Mouse (Mus musculus) monocyte, adult 2 months (primary cell): ENCODE results near the gene Bpifb9b.
"Not testable (repeated sequence)": the region's sequence is repeated elsewhere in the genome, so short reads cannot be mapped to it uniquely, and the experiment has no call there.

Source experiments
- DNase-seq, 2 experiments: peaks; one replicate each; pipeline ENCODE4 v3.0.0; 2022; ENCODE audit warnings: low spot score in 2 of 2, low read depth in 1 of 2

Bpifb9b gene

DNA sequence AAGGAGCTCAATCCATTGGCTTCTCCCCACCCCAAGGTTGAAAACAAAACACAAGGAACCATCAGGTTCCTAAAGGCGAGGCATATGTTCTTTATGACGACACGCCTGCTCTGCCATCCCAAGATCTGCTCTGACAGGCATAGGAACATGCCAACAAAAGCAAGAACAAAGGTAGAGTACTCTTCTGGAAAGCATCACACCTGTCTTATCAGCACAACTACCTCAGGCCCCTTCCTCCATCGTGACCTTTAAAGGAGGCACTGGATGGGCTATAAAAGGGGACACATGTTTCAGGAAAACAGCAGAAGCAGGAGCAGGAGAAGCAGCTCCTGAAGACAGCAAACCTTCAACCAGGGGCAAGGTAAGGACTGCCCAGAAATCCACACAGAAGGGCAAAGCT lies at the start of gene Bpifb9b:
Gene Bpifb9b, plus strand, starts transcription at position 301 of the 400 bp plus-strand sequence.
- not testable (repeated sequence) for DNase-seq

DNA sequence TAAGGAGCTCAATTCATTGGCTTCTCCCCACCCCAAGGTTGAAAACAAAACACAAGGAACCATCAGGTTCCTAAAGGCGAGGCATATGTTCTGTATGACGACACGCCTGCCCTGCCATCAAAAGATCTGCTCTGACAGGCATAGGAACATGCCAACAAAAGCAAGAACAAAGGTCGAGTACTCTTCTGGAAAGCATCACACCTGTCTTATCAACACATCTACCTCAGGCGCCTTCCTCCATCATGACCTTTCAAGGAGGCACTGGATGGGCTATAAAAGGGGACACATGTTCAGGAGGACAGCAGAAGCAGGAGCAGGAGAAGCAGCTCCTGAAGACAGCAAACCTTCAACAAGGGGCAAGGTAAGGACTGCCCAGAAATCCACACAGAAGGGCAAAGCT lies 49.5 kb upstream of the Bpifb9b start, which contains the start of gene Bpifb9a:
Gene Bpifb9a, plus strand, starts transcription at position 301 of the 400 bp plus-strand sequence.
- DNase-seq = not testable (repeated sequence)

DNA sequence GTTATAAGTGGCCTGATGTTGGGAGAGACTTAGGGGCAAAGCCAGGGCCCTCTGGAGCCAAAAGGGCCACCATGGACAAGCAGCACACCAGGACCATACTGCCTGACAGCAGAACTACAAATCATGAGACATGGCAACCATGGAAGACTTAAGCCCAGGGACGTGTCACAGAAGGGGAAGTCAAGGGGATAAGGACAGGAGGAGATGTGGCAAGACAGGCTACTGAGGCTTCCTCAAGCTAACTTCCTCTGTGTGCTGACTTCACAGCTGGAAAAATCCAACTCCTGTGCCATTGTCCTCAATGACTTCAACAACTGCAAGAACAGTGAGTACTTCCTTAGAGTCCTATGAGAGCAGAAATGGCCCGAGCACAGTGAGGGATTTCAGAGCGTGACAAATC lies 42.6 kb upstream of the Bpifb9b start:
- not testable (repeated sequence) for DNase-seq

- not testable (repeated sequence) for DNase-seq
These were observed 15.2 kb upstream of the Bpifb9b start for GRCm38 (mm10) chr2:154291866-154292265.

DNA sequence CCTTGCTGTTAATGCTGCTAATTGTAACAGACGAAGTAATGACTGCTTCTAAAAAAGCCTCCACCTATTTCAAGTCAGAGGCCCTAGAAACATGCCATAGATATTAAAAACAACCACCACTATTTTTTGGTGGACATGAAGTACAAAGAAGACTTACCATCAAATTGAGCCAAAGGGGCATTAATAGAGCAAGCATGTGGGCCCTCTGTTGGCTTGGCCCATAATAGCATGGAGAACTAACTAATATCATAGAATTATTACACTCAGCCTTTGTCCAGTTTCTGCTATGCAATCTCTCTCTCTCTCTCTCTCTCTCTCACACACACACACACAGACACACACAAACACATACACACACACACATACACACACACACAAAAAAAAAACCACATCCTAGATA lies 14.2 kb upstream of the Bpifb9b start:
- no peak for DNase-seq

GRCm38 (mm10) chr2:154294746-154295145 lies 12.3 kb upstream of the Bpifb9b start:
- DNase-seq = peak in 1 of 2 experiments; percentile 20

DNA sequence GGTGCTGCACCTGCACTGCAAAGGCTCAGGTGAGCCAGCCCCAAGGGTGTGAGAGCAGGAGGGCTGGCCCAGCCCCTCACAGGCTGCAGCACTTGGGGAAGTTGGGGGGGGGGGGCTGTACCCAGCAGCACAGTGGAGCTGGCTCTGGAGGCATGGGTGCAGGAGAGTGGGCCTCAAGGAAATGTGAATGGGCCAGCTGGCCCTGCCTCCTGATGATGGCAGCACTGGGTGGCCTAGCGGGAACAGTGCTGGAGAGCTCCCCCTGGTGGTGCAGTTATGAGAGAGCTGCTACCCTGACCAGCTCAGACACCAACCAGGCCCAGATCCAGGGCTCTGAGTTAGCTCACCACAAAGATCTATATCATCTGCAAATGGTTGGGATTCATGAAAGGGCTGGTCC lies 6.5 kb upstream of the Bpifb9b start:
- DNase-seq = peak; percentile 22 to 48

DNA sequence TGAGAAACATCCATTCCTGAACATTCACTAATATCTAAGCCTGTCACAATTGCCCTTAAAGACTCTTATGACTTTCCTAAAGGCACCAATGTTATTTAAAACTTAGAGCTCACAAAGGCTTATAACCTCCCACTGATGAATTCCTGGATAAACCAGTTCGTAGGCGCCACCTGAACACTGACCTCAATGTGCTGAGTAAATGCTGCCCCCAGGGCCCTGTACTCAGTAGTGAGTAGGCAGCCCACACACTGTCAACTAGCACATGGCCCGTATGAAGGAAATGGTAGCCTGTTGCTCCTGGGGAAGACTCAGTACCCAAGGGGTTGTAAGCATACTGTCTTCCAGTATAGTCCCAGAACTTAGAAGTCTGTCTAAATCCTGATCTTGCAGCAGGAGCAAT lies 5.3 kb upstream of the Bpifb9b start:
- no peak for DNase-seq

- not testable (repeated sequence) for DNase-seq
These were observed 2.4 kb upstream of the Bpifb9b start for GRCm38 (mm10) chr2:154304604-154305003.

GRCm38 (mm10) chr2:154313771-154314170 lies 6.7 kb downstream of the Bpifb9b start:
- DNase-seq = peak in 1 of 2 experiments; percentile 7

GRCm38 (mm10) chr2:154326852-154327251 lies 19.8 kb downstream of the Bpifb9b start:
- no peak for DNase-seq

DNA sequence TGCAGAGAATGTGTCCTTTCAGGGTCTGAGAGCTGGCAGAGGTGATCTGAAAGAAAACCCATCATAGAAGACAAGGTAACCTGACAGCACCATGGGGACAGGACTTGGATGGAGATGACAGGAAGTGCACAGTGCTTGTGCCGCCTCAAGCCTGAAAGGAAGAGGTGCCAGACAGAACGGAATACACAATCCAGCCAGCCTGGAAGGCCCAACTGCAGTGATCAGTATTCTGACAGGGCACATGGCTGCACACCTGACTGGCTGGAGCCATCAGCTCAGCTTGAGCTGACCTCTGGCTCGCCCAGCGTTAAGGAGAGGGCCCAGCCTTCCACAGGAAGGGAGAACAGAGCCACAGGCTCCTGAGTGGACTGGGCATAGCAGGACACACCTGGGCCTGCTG lies 28.5 kb downstream of the Bpifb9b start:
- no peak for DNase-seq

GRCm38 (mm10) chr2:154338161-154338560 lies 31.1 kb downstream of the Bpifb9b start:
- no peak for DNase-seq

DNA sequence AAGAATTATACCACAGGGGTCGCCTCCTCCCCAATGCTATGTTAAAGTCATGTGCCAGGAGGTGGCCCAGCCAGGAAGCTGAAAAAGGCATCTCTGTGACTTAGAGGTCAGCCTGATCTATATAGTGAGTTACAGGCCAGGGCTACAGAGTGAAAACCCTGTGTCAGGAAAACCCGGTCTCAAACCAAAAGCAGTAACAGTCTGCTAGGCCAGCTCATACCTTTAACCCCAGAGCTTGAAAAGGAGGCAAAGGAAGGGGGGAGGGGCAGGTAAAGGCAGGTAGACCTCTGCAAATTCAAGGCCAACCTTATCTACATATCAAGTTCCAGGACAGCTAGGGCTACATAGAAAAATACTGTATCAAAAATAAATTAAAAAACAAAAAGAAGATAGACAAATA lies 32.3 kb downstream of the Bpifb9b start:
- DNase-seq = no peak

DNA sequence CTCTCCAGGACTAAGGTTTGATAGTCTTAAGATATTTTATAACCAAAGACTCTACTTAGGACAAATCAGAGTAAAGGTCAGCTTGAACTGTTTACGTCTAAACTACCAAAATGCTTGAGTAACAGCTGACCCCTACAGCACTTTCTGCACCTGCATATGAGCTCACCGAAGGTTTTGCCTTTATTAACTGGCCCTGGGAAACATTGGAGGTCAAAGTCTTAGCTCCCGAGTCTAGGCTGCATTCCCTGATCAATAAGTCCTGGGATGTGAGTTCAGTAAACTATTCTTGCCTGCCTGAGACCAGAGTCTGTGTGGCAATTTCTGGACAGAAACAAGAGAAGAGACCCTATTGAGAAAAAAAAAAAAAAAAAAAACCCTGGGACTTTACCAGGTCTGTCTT lies 41.1 kb downstream of the Bpifb9b start:
- no peak for DNase-seq

- DNase-seq = not testable (repeated sequence)
These were observed 47.0 kb downstream of the Bpifb9b start for GRCm38 (mm10) chr2:154354000-154354425.

DNA sequence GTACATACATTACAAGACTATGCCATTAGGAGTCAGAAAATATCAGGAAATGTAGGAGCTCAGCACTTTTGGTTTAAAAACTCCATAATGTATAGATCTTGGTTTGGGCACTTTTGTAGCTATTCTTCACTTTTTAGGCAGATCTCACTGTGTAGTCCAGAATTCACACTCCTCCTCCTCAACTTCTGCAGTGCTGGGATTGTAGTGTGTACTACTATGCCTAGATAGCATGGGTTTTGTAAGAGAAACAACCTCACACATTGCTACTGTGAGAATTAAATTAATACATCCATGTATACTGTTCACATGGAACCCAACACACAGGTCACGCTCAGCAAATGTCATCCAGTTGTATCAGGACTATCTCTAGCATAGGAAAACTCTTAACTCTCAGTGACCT lies 60.5 kb downstream of the Bpifb9b start:
- no peak for DNase-seq
